Mouse (Mus musculus) cerebellum, adult 9-11 months (tissue): Measurements from ENCODE around the gene Hist1h2bm.

Source experiments
- DNase-seq: peaks from one replicate; pipeline ENCODE4 v3.0.0; 2022

Gene Hist1h2bm

DNA sequence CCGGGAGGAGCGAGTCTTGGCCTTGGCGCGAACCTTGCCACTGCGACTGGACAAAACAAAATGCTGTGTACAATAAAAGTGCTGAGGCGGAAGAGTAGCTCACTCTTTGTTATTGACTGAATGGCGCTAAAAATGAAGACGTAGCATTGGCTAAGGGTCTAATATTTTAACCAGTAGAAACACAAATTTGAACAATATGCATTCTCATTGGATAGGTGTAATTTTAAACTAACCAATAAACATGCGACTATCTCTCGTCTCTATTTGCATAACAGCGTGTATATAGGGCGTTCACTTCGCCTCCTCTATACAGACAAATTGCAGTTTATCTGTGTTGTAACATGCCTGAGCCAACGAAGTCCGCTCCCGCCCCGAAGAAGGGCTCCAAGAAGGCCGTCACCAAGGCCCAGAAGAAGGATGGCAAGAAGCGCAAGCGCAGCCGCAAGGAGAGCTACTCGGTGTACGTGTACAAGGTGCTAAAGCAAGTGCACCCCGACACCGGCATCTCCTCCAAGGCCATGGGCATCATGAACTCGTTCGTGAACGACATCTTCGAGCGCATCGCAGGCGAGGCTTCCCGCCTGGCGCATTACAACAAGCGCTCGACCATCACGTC lies at the start of gene Hist1h2bm:
Gene Hist1h2bm (plus strand): TSS at position 288 of the 616 bp plus-strand sequence.
- peak; percentile 76 for DNase-seq

DNA sequence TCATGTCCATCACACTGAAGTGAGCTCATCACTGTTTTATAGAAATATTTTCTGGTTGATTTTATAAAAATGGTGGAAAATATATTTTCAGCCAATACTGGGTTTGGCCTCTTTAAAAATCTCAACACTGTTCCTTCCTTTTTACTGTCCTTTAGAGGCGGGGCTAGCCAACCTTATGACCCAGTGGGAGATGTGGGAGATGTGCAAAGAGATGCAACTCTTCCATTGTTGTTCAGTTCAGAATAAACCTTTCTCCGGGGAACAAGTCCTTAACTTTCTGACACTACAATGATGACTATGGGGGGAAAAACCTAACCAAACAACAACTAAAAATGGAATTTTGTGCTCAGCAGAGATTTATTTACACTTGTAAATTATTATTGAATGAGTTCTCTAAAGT lies 44.5 kb upstream of the Hist1h2bm start, which contains the start of gene Olfr1360:
Gene Olfr1360 (minus strand): TSS at position 101 of the 400 bp plus-strand sequence.
- no peak for DNase-seq

DNA sequence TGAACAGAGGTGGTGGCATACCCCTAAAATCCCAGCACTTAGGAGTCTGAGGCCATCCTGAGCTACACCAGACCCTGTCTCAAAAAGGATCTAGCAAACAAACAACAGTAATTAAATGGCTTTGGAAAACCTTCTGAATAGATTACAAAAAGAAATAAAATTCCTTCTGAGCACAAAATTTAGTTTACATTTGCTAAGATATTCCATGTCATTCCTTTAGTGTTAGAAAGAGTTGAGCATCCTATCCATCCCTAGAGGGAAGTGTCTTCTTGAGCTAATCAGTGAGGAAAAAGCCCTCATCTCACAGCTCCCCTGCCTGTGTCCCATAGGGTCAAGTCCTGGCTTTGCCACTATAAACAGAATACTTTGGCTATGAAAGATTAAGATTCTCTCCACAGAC lies 24.0 kb upstream of the Hist1h2bm start, which contains the start of gene Olfr1359:
Gene Olfr1359 (plus strand): TSS at position 301 of the 400 bp plus-strand sequence.
- DNase-seq = no peak

DNA sequence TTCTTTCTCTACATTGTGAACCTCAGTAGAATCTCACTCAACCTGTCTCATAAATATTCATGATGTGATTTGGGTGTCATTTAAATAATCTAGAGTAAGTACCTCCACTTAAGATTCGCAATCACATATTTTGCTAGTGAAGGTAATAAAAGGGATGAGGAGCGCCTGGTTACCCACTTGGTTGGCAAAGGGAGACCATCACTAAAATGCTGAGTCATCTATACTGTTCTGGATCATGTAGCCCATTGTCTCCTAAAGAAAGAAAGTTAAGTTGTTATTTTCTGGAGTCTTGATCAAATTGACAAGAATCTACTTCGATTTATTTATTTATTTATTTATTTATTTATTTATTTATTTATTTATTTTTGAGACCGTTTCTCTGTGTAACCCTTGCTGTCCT lies 15.2 kb upstream of the Hist1h2bm start:
- no peak for DNase-seq

DNA sequence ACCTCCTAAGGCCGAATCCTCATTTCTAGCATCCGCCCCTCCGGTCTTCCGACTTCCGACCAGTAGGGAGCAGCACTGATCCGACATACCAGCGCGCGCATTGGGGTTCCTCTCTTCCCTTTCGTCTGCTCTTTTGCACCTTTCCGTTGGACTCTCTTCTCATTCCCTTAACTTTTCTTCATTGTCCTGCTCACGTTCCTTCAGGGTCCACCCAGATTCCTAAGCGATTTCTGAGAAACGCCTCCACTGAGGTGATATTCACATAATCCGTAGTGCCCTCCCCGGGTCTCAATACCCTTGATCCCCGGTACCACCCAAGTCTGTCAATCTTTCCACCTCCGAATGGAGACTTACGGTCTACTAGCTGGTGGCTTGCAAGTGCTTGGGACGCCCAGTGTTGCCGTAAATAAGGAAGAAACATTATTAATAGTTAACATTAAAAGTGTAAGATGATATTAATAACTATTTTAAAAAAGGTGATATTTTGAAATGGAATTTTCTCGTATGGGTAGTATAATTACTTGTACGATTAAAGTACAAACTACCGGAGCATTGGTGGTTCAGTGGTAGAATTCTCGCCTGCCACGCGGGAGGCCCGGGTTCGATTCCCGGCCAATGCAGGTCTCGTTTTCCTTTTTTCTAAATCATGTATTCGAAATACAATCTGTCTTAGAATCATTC lies 11.7 kb upstream of the Hist1h2bm start:
- DNase-seq = peak; percentile 88

DNA sequence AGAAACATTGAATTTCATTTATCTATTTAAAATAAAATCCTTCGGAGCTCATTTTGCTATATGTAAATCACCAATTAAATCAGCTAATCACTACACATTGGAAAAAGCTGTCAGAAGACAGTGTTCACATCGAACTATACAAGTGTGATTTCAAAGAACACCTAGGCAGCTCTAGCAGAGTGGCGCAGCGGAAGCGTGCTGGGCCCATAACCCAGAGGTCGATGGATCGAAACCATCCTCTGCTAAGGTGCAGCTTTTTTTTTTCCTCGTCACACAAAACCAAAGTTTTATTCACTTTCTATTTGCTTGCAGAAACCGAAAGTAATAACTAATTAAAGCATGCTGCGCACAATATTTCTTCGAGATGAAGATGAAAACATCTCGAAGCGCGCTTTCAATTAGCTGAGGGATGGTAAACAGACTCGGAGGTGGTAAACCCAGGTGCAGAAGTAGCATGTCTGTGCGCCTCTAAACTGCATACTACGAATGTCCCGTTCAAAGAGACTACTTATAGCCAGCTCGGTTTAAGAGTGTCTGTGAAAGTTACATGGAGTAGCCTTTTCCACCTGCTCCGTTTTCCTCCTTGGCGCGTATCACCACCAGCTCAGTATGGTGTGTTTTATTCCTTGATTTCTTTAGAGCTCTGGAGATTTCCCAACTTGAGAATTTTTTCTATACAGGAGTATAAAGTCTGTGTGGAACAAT lies 10.9 kb upstream of the Hist1h2bm start:
- DNase-seq = peak; percentile 80

DNA sequence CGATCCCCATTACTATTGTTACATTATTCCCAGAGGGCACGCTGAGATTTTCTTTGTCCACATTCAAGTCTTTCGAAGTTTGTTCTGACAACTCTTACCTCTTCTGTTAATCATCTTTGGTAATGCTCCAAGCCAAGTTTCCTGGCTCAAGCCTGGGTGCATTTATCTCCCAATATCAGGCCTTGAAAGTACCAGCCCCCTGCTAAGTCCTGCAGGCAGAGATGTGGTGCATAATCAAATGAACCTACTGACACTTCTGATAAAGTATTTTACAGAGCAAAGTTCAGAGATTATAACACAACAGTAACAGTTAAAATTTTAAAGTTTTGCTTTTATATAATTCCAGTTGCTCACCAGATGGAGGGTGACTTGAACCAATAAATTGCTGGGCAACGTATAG lies 10.1 kb upstream of the Hist1h2bm start:
- peak; percentile 22 for DNase-seq

DNA sequence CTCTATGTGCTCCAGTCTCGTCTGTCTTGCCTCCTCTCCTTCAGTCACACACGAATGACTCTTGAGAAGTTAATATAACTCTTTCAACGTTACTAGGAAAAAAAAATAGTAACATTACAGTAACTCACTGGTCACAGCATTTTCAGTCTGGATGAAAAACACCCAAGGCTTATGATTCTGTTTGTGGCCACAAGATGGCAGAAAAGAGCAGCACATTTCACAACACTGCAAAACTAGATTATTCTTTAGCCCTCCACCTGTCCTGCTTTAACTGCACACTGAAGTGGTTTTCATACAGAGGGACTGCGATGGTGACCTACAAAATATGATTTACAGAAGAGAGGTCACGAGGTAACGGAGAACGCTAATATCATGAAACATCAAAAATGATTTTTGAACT lies 7.1 kb upstream of the Hist1h2bm start:
- peak; percentile 67 for DNase-seq

DNA sequence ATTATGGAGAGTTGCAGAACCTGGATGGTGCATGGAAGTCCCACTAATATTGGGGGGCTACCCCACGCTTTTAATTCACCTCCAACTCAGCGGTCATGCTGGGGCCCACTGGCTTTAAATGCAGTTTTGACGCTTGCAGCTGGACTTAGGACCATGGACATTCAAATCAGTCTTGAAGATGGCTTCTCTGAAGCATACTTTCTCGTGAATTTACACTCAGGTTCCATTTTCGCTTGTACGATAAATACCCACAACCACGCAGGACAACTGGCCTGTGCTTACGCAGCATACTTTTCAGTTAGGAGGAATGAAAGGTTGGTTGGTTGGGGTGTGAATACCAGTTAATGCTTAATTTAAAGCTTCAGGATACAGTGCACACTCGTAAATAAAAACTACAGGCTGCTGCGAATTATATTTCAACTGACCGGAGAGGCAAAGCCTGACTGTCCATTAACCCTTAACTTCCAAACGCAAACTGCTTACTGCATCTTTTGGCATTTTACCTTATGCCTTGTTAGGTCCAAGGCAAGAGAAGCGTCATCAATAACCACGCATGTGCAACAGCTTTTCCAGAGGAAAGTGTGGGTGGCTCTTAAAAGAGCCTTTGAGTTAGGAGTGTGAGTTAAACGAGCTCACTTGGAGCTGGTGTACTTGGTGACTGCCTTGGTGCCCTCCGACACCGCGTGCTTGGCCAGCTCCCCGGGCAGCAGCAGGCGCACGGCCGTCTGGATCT lies 6.5 kb upstream of the Hist1h2bm start:
- no peak for DNase-seq

DNA sequence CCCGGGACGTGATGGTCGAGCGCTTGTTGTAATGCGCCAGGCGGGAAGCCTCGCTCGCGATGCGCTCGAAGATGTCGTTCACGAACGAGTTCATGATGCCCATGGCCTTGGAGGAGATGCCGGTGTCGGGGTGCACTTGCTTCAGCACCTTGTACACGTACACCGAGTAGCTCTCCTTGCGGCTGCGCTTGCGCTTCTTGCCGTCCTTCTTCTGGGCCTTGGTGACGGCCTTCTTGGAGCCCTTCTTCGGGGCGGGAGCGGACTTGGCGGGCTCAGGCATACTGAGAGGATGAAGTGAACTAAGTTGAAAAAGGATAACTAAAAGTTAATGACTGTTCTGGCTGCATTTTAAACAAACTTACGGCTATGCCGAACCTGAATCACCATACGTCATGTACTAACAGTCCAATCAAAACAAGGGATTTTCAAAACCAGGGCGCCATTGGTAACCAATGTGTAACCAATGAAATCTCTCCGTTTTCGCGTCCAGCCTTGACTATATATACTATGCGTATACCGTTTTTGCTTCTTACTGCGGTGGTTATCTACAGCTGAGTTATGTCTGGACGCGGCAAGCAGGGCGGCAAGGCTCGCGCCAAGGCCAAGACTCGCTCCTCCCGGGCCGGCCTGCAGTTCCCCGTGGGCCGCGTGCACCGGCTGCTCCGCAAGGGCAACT lies 5.8 kb upstream of the Hist1h2bm start, which contains the start of the genes Hist1h2bl and Hist1h2ai:
Gene Hist1h2bl (minus strand): TSS at position 280 of the 676 bp plus-strand sequence.
Gene Hist1h2ai (plus strand): TSS at position 559 of the 676 bp plus-strand sequence.
- DNase-seq = peak; percentile 92

DNA sequence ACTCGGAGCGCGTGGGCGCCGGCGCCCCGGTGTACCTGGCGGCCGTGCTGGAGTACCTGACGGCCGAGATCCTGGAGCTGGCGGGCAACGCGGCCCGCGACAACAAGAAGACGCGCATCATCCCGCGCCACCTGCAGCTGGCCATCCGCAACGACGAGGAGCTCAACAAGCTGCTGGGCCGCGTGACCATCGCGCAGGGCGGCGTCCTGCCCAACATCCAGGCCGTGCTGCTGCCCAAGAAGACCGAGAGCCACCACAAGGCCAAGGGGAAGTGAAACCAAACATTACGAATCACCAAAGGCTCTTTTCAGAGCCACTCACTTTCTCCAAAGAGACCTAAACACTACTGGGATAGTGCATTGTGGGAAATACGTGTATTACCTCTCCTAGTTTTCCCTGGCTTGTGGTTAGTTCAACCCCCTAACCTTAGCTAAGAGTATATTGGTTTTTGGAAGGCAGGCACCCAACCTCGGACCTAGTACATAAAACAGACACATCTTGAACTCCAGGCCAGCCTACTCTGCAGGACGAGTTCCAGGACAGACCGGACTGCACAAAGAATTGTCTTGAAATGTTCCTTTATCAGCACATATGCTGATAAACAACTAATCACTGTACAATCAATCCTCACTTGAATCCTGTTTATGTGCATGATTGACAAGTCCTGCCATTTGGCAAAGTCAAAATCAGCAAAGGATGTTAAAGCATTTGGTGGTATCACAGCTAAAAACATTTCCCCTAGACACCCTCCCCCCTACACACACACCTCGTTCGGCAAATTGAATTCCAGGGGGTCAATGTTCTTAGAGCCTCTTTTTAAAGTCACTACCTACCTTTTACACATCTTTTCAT lies 5.1 kb upstream of the Hist1h2bm start:
- peak; percentile 30 for DNase-seq

DNA sequence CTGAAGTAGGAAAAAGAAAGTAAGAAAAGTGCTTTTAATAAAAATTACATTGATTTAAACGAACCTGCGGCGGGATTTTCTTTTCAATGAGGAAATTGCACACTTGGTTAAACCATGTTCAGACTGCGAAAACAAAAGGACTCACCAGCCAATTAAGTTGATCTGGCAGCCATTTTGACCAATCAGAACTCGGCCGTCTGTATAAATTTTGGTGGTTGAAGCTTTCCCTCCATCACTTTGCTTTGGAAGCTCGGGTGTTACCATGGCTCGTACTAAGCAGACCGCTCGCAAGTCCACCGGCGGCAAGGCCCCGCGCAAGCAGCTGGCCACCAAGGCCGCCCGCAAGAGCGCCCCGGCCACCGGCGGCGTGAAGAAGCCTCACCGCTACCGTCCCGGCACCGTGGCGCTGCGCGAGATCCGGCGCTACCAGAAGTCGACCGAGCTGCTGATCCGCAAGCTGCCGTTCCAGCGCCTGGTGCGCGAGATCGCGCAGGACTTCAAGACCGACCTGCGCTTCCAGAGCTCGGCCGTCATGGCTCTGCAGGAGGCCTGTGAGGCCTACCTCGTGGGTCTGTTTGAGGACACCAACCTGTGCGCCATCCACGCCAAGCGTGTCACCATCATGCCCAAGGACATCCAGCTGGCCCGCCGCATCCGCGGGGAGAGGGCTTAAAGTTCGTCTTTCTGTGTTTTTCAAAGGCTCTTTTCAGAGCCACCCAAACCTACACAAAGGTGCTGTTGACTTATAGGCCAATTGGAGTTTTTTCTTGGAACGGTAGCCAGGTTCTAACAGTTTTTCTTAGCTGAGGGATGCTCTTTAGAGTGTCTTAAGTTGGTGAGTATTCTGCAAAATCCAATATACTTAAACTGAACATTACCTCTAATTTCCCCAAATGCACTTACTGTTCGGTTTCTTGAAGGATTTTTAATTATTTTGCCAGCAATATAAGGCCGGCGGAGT lies 4.2 kb upstream of the Hist1h2bm start, which contains the start of gene Hist1h3h:
Gene Hist1h3h (plus strand): TSS at position 263 of the 961 bp plus-strand sequence.
- DNase-seq = peak; percentile 85

DNA sequence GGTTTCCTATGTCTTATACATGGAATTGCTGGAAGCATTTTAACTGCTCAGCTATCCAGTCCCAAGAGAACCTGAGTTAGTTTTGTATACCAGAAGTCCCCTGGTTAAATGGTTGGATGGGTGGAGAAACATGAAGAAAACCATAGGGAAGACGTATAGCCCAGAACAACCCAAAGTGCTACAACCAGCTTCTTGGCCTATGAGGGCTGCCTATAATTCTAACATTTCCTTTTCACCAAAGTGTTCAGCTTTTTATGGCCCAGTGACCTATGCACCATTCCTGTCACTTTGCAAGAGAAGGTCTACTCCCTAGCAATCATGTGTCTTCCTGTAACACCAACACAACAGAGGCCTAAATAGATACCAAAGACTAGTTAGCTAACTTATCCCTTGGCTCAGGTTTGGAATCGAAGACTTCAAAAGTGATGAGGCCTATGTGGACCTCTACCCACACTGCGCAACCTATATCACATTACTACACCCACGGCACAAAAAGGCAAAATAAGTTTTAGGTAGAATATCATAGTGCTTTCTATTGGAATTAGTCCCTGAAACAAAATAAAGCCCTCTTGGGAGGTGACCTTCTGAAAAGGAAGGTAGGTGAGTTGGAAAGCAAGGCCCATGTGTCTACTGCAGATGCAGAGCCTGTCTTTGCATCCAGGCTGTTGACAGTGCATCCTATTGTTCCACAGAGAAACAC lies 3.3 kb upstream of the Hist1h2bm start:
- DNase-seq = no peak

DNA sequence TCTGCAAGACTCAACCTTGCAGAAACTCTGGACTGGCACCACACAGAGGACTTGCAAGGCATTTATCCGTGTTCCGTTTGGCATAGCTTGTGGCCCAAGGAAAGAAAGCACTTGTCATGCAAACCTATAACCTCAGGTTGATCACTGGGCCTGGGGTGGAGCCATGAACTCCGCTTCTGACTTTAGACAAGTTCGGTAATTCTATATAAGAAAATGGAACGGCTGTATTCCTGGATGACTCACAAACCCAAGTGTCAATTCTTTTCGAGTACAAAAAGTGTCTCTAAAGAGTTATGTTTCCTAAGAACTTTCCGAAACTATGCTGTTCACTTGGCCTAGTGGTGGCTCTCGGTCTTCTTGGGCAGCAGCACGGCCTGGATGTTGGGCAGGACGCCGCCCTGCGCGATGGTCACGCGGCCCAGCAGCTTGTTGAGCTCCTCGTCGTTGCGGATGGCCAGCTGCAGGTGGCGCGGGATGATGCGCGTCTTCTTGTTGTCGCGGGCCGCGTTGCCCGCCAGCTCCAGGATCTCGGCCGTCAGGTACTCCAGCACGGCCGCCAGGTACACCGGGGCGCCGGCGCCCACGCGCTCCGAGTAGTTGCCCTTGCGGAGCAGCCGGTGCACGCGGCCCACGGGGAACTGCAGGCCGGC lies 612 bp upstream of the Hist1h2bm start:
- DNase-seq = peak; percentile 11

DNA sequence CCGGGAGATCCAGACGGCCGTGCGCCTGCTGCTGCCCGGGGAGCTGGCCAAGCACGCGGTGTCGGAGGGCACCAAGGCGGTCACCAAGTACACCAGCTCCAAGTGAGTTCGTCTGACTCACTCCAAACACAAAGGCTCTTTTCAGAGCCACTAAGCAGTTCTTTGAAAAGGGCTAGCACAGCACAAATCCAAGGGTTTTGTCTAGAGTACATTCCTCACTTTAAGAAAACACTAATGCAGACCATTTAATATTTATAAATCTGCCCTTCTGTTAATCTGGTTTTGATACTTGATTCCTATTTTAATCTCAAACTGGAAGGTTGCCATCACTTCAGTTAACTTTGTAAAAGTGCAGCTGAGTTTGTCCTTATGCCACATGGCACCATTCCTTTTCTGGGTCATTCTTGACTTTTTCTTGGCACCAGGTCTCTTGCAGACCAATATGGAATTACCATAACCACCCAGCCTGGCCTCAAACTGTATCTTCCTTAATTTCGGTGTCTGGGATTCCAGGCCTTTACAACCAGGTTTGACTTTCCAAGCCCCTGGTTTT lies 605 bp downstream of the Hist1h2bm start:
- no peak for DNase-seq

DNA sequence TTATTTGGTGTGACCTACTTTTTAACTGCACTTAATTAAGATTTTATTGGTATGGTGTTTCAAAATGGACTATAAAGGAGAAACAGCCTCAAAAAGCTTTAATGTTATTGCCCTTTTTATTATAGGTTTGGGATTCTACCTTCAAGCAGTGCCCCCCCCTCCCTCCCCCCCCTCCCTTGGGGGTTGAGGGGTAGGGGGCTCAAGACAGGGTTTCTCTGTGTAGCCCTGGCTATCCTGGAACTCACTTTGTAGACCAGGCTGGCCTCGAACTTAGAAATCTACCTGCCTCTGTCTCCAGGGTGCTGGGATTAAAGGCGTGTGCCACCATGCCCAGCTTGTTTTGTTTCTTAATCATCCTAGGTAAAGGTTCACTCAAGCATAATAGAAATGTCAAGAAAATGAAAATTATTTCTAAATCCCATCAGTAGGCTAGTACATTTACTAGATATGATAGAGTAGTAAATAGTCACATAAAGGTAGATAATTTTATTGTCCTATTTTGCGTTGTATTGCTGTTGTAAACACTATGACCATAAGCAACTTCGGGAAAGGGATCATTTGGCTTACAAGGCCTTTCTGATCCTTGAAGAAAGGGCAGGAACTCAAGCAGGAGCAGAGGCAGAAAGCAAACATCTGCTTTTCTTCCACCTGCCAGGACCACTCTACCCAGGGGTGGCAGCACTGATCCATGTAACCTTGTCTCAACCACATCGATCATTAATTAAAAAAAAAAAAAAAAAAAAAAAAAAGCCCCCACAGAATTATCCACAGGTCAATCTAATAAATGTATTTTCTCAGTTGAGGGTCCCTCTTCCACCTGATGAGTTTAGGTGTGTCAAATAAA lies 1.4 kb downstream of the Hist1h2bm start:
- DNase-seq = no peak

DNA sequence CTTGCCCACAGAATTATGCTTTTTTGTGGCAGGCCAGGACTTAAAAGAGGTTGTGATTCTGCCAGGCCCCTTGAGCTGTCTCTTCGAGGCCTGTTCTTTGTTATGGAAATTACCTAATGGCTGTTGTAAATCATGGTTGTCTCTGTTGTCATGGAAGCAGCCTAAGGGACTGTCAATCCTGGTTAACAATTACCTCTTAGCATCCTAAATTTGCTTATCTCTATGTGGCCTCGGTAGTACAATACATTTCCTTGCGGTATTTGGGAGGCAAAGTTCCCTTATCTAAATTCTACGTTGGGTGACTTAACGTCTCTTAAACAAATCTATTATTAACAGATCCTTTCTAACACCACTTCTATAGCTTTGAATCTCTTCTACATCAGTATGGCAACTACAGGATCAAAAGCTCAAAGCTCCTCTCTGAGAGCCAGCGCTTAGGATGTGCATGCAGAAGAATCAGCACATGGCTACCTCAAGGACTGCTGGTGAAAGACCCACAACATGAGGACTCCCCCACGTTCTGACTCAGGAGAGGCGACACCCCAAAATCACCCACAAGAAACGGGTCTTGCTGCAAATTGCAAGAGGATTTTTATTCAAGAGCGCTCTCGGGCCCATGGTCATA lies 6.2 kb downstream of the Hist1h2bm start:
- no peak for DNase-seq
